ENCODE assay signal across 12 mouse cellular contexts in genomic region chr9:90838184-90838926, GRCm38 (mm10).
"Had no signal": no experiment of that assay in that cellular context is flagged by ENCODE, and none has a peak within 500 bp of the region (broad histone marks: within the 10 kb centered on the region; RNA-seq: fewer than 3 reads in every experiment).

No protein-coding gene starts in this region.

- ATAC-seq: liver, embryonic 12.5 days; midbrain, embryonic 13.5 days had no signal

- H3K4me3 ChIP-seq: left cerebral cortex, adult 2 months; limb, embryonic 15.5 days; liver, embryonic 12.5 days; lung, embryonic 15.5 days; midbrain, embryonic 13.5 days; myocyte; neural tube, embryonic 15.5 days had no signal

- H3K4me1 ChIP-seq: limb, embryonic 15.5 days; liver, embryonic 12.5 days; lung, embryonic 15.5 days; neural tube, embryonic 15.5 days had no signal

- H3K36me3 ChIP-seq: limb, embryonic 15.5 days; liver, embryonic 12.5 days; lung, embryonic 15.5 days; midbrain, embryonic 13.5 days; neural tube, embryonic 15.5 days had no signal

- H3K27ac ChIP-seq: left cerebral cortex, adult 2 months; limb, embryonic 15.5 days; liver, embryonic 12.5 days; lung, embryonic 15.5 days; midbrain, embryonic 13.5 days; neural tube, embryonic 15.5 days had no signal

- H3K4me2 ChIP-seq: limb, embryonic 15.5 days; liver, embryonic 12.5 days; lung, embryonic 15.5 days; midbrain, embryonic 13.5 days; neural tube, embryonic 15.5 days had no signal

- H3K9ac ChIP-seq: limb, embryonic 15.5 days; liver, embryonic 12.5 days; lung, embryonic 15.5 days; midbrain, embryonic 13.5 days; neural tube, embryonic 15.5 days had no signal

- H3K27me3 ChIP-seq: limb, embryonic 15.5 days; liver, embryonic 12.5 days; lung, embryonic 15.5 days; midbrain, embryonic 13.5 days; neural tube, embryonic 15.5 days had no signal

- H3K9me3 ChIP-seq: limb, embryonic 15.5 days; liver, embryonic 12.5 days; lung, embryonic 15.5 days; midbrain, embryonic 13.5 days; neural tube, embryonic 15.5 days had no signal

- DNase-seq: kidney, postnatal 25 days; lung, postnatal 14 days; right cerebral cortex, adult 18-20 months; right cerebral cortex, postnatal 25 days; thymus, postnatal 36 days had no signal
